Mouse (Mus musculus) cerebellum, adult 2 months (tissue): ENCODE measurements at regions not wholly inside any gene's neighbourhood (a gene's known extent, or its start where the extent isn't known, plus 50 kb on each side); places are given as distances from the start of the nearest gene placed in this dataset.
"Not testable (repeated sequence)": the region's sequence is repeated elsewhere in the genome, so short reads cannot be mapped to it uniquely, and the experiment has no call there.

Experiments used
- DNase-seq, 2 experiments: peaks; one replicate each; pipeline ENCODE4 v3.0.0; 2021
- H3K27ac ChIP-seq: fragments of 200-500 bp; 2 replicates; pipeline ENCODE4 v1.5.1; 2012; ENCODE audit warnings: low read length, control low read depth, inconsistent platforms; ENCODE audit not compliant: insufficient read depth
- H3K27me3 ChIP-seq: fragments of 200-500 bp; 2 replicates; pipeline ENCODE4 v1.6.1; 2012; ENCODE audit warnings: inconsistent platforms, mild to moderate bottlenecking, low read length, moderate library complexity; ENCODE audit not compliant: control insufficient read depth, insufficient read depth
- H3K4me1 ChIP-seq: fragments of 200-500 bp; 2 replicates; pipeline ENCODE4 v1.6.1; 2011; ENCODE audit warnings: low read length; ENCODE audit not compliant: control insufficient read depth, insufficient read depth
- H3K4me3 ChIP-seq: fragments of 200-500 bp; replicated peaks from 2 replicates; pipeline ENCODE3; 2011; ENCODE audit warnings: mild to moderate bottlenecking, low read depth, low read length, control low read depth; ENCODE audit not compliant: insufficient read depth
- CTCF ChIP-seq: fragments of 200-500 bp; IDR thresholded peaks from 2 replicates; pipeline ENCODE4 v1.5.1; 2011; ENCODE audit warnings: low read depth, mild to moderate bottlenecking, control low read depth, low read length, moderate library complexity, borderline replicate concordance; ENCODE audit not compliant: insufficient read depth
- POLR2A ChIP-seq: fragments of 200-500 bp; IDR thresholded peaks from 2 replicates; pipeline ENCODE4 v1.6.1; 2011; ENCODE audit warnings: low read length, control low read depth, borderline replicate concordance; ENCODE audit not compliant: insufficient read depth
- WGBS: fragments of 180-500 bp; shearing (Covaris S2); methylation state at CpG from one replicate; pipeline ENCODE4 v1.1.7; 2018; 5-methylcytosine and 5-hydroxymethylcytosine counted together

DNA sequence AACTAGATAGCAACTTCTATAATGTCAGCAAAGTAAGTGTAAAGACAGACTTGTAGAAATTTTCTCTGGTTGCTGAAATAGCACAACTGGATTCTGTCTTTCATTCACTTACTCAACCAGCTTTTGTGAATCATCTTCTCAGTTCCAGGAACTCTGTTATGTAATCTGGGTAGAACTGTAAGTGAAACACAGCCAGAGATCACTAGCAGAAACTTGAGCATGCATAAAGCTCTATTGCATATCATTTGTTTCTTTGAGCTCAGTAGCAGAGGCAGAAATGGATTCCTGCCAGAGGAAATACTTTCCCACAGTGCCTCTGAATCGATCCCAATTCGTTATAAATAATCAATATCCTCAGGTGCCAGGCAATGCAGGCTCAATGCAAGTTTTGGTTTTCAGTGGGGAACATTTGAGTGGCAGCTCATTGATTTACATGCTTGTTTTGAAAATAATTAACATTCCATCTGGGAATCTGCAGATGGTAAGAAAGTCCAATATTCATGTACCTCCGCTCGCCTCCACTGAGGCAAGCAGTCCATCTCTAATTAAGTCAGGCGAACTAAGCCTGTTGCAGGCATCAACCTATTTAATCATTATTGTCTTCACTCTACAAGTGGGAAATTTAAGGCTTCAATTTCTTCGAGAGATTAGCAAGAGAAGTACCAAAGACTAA is 137.5 kb upstream of the Ghr start:
- DNase-seq, result no peak
- H3K4me1 ChIP-seq, result no peaks in the 10 kb centered on the region
- no peaks in the 10 kb centered on the region for H3K27me3 ChIP-seq
- WGBS, result 69% methylated on average over 6 of the region's 6 CpGs
- no peak overlapping the region for H3K4me3 ChIP-seq
- no peak overlapping the region for H3K27ac ChIP-seq
- TF ChIP-seq CTCF, result no peak
- no peak for TF ChIP-seq POLR2A

DNA sequence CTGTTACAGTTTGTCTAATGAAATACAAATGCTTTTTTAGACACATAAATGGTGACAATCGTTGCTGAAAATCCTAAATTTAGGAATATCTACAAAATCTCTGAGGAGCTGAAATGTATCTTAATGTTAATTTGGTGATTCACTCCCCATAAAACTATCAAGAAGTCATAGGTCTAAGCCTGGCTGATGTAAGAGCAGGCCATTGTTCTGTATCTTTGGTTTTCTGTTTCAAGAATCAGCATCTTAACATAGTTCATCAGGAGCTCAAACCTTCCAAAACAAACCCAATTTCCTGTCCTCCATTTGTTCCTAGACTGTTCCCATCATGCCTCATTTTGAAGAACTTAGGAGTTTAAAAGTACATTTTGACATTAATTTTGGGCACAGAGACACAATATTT is 128.5 kb upstream of the Ghr start:
- H3K4me1 ChIP-seq, result peaks cover 3% of the 10 kb centered on the region; the same call in 1 of the 2 replicates
- WGBS, result 84% methylated on average over 1 of the region's 1 CpGs
- H3K27ac ChIP-seq, result no peak overlapping the region
- DNase-seq, result no peak
- no peak for TF ChIP-seq CTCF
- no peak for TF ChIP-seq POLR2A
- H3K27me3 ChIP-seq, result no peaks in the 10 kb centered on the region
- no peak overlapping the region for H3K4me3 ChIP-seq

DNA sequence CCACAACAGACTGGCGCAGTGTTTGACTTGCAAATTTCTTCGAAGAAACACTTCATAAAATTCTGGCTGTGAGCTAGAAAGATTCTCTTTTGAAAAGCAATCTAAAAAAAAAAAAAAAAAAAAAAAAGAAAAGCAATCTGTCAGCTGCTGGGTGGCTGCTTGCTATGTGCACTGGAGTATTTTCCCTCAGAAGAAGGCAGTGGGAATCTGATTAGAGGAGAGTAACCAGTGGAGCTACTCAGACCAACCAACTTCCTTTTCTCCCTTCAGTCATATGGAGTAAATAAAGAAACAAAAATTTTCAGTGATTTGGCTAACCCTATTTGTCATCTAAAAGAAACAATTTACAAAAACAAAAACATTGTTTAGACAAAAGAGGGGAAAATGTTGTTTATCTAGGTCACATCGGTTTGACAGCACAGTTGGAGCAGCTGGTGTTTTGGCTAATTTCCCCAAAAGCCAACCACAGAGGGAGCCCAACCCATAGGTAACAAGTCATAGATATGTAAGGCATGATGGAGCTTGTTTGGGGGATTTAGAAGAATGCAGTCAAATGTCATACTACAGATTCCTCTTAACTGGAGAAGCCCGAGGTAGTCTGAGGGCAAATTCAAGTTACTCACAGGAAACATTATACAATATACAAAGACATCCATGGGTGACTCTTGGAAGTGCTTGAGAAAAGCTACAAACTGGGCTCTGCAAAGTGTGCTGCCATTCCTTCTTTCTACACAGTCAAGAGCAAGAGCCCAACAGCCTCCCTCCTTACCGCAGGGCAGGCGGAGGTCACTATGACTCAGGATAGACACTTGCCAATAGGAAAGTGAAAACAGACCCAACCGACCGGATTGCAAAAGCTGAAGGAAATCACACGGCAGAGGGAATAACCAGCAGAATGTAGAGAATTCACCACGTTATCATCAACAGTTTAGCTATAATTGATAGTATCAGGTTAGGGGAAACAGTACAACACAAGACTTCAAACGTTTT is 124.1 kb upstream of the Ghr start:
- peak in 1 of 2 experiments; percentile 35 for DNase-seq
- H3K4me3 ChIP-seq, result no peak overlapping the region
- H3K4me1 ChIP-seq, result peaks cover 3% of the 10 kb centered on the region; the same call in 1 of the 2 replicates
- no peaks in the 10 kb centered on the region for H3K27me3 ChIP-seq
- no peak for TF ChIP-seq CTCF
- no peak for TF ChIP-seq POLR2A
- H3K27ac ChIP-seq, result no peak overlapping the region
- 59% methylated on average over 11 of the region's 11 CpGs for WGBS

DNA sequence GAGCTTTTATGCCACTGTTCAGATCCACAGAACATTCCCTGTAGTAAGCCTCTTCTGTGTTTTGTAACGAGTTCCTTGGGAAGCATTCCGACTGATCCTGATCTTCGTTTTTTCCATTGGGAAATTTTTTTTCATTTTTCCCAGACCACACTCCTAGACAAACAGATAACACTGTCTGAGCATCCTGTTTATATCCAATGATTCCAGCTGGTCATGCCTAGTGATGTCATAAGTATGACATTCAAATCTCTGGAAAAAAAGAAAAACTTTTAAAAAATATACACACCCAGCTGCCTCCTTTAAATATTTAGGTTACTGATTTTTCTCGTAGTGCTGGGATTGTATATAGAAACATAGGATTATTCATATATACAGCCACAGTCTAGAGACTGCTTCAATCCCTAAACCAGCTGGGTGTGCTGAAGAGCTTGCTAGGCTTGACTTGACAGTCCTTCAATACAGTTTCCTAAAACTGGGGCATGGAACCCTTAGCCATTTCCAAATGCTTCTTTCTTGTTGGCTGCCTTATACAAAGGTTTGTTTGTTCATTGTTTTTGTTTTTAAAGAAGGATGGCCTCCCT is 116.0 kb upstream of the Ghr start:
- Histone ChIP-seq H3K4me3 (no peak overlapping the region), H3K27me3 (no peaks in the 10 kb centered on the region), H3K4me1 (no peaks in the 10 kb centered on the region), H3K27ac (no peak overlapping the region)
- 77% methylated on average over 4 of the region's 4 CpGs for WGBS
- TF ChIP-seq CTCF (no peak), POLR2A (no peak)
- DNase-seq, result no peak

DNA sequence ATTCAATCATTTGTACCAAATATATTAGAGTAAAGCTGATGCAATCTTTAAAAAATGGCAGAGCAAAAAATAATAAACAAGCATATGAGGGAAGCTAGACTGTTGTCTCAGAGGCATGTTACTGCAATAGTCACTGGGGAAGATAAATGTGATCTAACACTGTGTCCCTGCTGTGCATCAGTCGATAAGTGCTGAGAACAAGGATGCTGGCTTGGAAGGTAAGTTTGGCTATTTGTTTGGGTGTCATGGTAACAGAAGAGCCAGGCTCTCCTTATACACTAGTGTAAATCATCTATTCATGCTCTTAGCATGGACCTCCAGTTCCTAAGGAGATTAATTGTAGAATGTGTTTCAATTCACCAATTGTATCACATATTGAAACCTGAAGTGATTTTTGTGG is 102.0 kb upstream of the Ghr start:
- no peaks in the 10 kb centered on the region for H3K4me1 ChIP-seq
- H3K4me3 ChIP-seq, result no peak overlapping the region
- H3K27ac ChIP-seq, result no peak overlapping the region
- H3K27me3 ChIP-seq, result no peaks in the 10 kb centered on the region
- DNase-seq, result no peak
- no peak for TF ChIP-seq POLR2A
- TF ChIP-seq CTCF, result no peak
- WGBS, result 12% methylated on average over 1 of the region's 1 CpGs

DNA sequence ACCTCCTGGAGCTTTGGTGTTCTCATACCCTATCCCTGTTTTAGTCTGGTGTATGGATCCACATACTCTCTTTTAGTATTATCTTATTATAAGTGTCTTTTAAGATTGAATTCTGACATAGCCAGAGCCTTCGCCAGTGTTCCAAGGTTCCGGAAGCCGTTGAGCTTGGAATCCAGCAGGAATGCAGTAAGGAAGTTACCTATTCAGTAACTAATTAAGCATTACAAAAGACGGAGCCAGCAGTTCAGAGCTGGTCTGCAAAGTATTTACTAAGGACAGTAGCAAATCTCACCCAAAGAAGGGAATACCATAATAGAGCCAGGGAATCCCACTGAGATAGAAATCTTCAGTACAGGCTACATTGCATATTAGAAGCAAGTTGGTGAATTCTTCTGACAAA is 93.7 kb upstream of the Ghr start:
- H3K4me1 ChIP-seq, H3K4me3 ChIP-seq, DNase-seq, H3K27me3 ChIP-seq, H3K27ac ChIP-seq: not testable (repeated sequence)
- 19% methylated on average over 4 of the region's 4 CpGs for WGBS

DNA sequence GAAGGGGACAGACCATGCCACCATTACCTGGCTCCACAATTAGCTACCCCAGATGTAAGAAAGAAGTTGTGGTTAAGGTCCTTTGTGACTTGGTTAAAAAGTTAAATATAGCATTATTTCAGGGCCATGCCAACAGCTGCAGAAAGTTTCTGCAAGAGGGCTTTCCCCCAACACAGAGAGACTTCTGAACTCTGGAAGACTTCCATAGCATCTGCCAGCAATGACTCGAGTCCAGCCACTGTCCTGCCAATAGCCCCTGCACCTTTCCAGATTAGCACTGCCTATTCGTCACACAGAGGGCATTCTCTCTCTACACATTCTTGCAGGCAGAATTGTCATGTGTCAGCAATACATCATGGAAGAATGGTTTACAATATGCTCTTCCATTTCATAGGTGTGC is 89.3 kb upstream of the Ghr start:
- TF ChIP-seq CTCF (no peak), POLR2A (no peak)
- Histone ChIP-seq H3K4me1 (no peaks in the 10 kb centered on the region), H3K27ac (no peak overlapping the region), H3K27me3 (no peaks in the 10 kb centered on the region), H3K4me3 (no peak overlapping the region)
- DNase-seq, result no peak
- 27% methylated on average over 2 of the region's 2 CpGs for WGBS
